Mouse (Mus musculus) intestine, embryonic 16.5 days (tissue): ENCODE measurements at regions not wholly inside any gene's neighbourhood (a gene's known extent, or its start where the extent isn't known, plus 50 kb on each side); places are given as distances from the start of the nearest gene placed in this dataset.
A peak's percentile ranks its signal among the peaks of the same experiment; 100 is the strongest.

Source experiments
- ATAC-seq: fragments of 200-750 bp; cut with Nextera tagmentation; 2 replicates; pipeline ENCODE4 v1.8.0; 2017; ENCODE audit warnings: moderate TSS enrichment, moderate library complexity
- H3K27ac ChIP-seq: fragments of 300-500 bp; sonication (generic); 2 replicates; pipeline ENCODE4 v1.5.1; 2014; ENCODE audit warnings: mild to moderate bottlenecking, low read length
- H3K27me3 ChIP-seq: fragments of 300-500 bp; sonication (generic); replicated peaks from 2 replicates; pipeline ENCODE4 v1.6.1; 2014; ENCODE audit warnings: low read length, control low read depth, mixed read lengths; ENCODE audit not compliant: control insufficient read depth, insufficient read depth
- H3K36me3 ChIP-seq: fragments of 300-500 bp; sonication (generic); 2 replicates; pipeline ENCODE4 v1.6.1; 2014; ENCODE audit warnings: low read length, control low read depth; ENCODE audit not compliant: control insufficient read depth, insufficient read depth
- H3K4me1 ChIP-seq: fragments of 300-500 bp; sonication (generic); 2 replicates; pipeline ENCODE4 v1.6.1; 2014; ENCODE audit warnings: low read length, control low read depth, mixed read lengths; ENCODE audit not compliant: control insufficient read depth, insufficient read depth
- H3K4me2 ChIP-seq: fragments of 300-500 bp; sonication (generic); 2 replicates; pipeline ENCODE4 v1.6.1; 2014; ENCODE audit warnings: low read depth, low read length, control low read depth
- H3K4me3 ChIP-seq: fragments of 300-500 bp; sonication (generic); 2 replicates; pipeline ENCODE4 v1.5.1; 2014; ENCODE audit warnings: mild to moderate bottlenecking, low read length
- H3K9ac ChIP-seq: fragments of 300-500 bp; sonication (generic); 2 replicates; pipeline ENCODE4 v1.6.1; 2014; ENCODE audit warnings: low read depth, low read length
- H3K9me3 ChIP-seq: fragments of 300-500 bp; sonication (generic); 2 replicates; pipeline ENCODE4 v1.6.1; 2016; ENCODE audit warnings: low read length, control low read depth; ENCODE audit not compliant: control insufficient read depth
- WGBS: fragments of 180-500 bp; shearing (Covaris S2); extraction: QIAGEN DNeasy Blood & Tissue Kit; methylation state at CpG from one replicate; pipeline ENCODE4 v1.1.7; 2014; 5-methylcytosine and 5-hydroxymethylcytosine counted together

DNA sequence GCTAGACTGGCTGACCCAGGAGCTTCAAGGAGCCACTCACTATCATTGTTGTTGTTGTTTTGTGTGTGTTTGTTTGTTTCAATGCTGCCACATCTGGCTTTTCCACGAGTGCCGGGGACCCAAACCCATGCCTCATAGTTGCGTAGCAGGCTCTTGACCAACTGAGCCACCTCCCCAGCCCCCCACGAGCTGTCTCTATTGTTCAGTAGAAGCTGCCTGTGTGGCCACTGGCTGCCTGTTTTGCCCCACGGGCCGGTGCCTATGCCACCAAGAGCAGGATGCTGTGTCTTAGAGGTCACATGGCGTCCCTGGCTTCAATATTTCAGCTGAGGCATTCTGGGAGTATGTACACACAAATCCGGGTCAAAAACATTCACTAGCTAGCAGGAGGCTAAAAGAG lies 75.4 kb upstream of the Maml3 start:
- H3K4me2 ChIP-seq, result no peak overlapping the region
- H3K9ac ChIP-seq, result peak overlapping the region; percentile 14; the same call in 1 of the 2 replicates
- peak overlapping the region; percentile 87 for H3K27ac ChIP-seq
- no peaks in the 10 kb centered on the region for H3K27me3 ChIP-seq
- no peaks in the 10 kb centered on the region for H3K36me3 ChIP-seq
- H3K9me3 ChIP-seq, result no peaks in the 10 kb centered on the region
- peaks cover 25% of the 10 kb centered on the region for H3K4me1 ChIP-seq
- ATAC-seq, result no peak; the same call in 1 of the 2 replicates
- no peak overlapping the region for H3K4me3 ChIP-seq
- WGBS, result 43% methylated on average over 8 of the region's 8 CpGs

DNA sequence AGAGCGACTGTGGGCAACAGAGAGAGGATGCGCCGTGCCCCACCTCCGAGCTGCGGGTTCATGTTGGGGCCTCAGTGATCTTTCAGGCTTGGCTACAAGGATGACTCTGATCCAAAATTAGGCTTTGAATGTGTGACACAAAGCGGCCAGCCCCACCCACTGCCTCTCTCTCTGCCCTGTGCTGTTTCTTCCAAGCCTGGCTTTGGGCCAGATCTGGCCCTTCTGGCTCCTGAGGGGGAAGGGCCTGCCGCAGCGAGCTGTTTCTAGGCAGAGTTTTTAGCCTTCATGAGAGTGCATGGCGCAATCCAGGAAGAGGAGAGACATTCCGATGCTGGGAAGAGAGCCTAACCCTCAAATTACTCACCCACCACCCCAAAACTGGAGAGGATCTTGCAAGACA lies 75.9 kb upstream of the Maml3 start:
- H3K4me1 ChIP-seq, result peaks cover 25% of the 10 kb centered on the region
- H3K4me3 ChIP-seq, result no peak overlapping the region
- no peak overlapping the region for H3K4me2 ChIP-seq
- H3K9ac ChIP-seq, result peak overlapping the region; percentile 44; the same call in 1 of the 2 replicates
- no peaks in the 10 kb centered on the region for H3K27me3 ChIP-seq
- no peaks in the 10 kb centered on the region for H3K9me3 ChIP-seq
- WGBS, result 27% methylated on average over 10 of the region's 10 CpGs
- ATAC-seq, result peak; percentile 84
- H3K36me3 ChIP-seq, result no peaks in the 10 kb centered on the region
- H3K27ac ChIP-seq, result peak overlapping the region; percentile 87

DNA sequence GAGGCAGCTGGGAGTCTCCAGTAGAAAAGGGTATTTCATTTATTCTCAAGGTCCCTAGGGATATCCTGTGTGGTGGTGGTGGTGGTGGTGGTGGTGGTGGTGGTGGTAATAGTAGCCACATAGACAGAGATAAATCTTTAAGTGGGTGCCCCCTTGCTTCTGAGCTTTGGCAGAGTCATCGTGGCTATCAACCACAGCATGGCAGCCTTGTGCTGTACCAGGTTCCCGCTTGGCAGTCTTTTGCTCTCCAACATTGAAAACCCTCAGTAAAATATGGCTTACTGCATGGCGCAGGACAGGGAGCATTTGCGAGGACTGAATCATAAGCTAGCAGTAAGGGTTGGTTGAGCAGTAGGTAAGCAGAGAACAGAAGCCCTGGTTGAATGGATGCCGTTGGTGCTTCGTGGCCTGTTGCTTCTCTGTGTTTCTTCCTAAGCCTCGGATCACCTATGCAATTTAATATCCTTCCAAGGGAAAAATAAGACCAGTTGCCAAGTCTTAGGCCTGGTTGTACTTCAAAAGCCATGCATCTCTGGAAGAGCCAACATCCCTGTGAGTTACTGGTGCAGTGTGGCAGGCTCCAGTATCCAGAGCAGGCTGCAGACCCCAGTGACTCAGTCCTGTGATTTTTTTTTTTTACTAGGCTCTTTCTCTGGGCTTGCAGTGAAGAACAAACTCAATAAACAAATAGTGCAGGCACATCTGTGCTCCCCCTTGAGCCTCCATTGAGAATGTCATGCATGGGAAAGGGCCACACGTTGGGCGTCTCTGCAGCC lies 76.6 kb upstream of the Maml3 start:
- H3K4me3 ChIP-seq, result no peak overlapping the region
- H3K4me2 ChIP-seq, result no peak overlapping the region
- 82% methylated on average over 9 of the region's 9 CpGs for WGBS
- no peaks in the 10 kb centered on the region for H3K27me3 ChIP-seq
- no peaks in the 10 kb centered on the region for H3K9me3 ChIP-seq
- H3K36me3 ChIP-seq, result no peaks in the 10 kb centered on the region
- no peak for ATAC-seq
- peak overlapping the region; percentile 87 for H3K27ac ChIP-seq
- H3K9ac ChIP-seq, result peak overlapping the region; percentile 44; the same call in 1 of the 2 replicates
- H3K4me1 ChIP-seq, result peaks cover 25% of the 10 kb centered on the region

DNA sequence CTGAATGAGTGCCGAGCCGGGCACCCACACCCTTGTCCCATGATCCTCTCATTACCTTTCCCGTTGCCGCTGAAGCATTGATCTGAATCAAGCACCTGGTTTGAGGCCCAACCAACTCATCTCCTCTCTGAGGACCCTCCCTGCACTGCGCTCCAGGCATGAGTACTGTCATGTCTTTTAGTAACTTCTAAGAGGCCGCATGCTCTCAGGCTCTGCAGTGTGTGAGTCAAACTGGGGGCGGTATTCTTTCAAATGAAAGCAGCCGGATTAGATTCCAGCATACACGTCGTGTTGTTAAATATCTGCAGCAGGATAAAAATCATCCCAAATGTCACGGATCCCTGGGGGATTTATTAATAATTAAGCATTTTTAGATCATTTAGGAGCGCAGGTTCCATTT lies 79.4 kb upstream of the Maml3 start:
- no peaks in the 10 kb centered on the region for H3K9me3 ChIP-seq
- H3K27ac ChIP-seq, result no peak overlapping the region
- no peak overlapping the region for H3K4me3 ChIP-seq
- H3K27me3 ChIP-seq, result no peaks in the 10 kb centered on the region
- no peak overlapping the region for H3K9ac ChIP-seq
- ATAC-seq, result no peak
- no peaks in the 10 kb centered on the region for H3K36me3 ChIP-seq
- no peak overlapping the region for H3K4me2 ChIP-seq
- H3K4me1 ChIP-seq, result peaks cover 23% of the 10 kb centered on the region
- 81% methylated on average over 12 of the region's 12 CpGs for WGBS

- Histone ChIP-seq H3K27me3 (no peaks in the 10 kb centered on the region), H3K36me3 (no peaks in the 10 kb centered on the region), H3K9me3 (no peaks in the 10 kb centered on the region), H3K4me2 (no peak overlapping the region), H3K27ac (no peak overlapping the region), H3K4me1 (peaks cover 13% of the 10 kb centered on the region), H3K9ac (no peak overlapping the region), H3K4me3 (no peak overlapping the region)
- 34% methylated on average over 2 of the region's 2 CpGs for WGBS
- no peak for ATAC-seq
Measured at GRCm38 (mm10) chr3:52185351-52185750, 80.5 kb upstream of the Maml3 start.

GRCm38 (mm10) chr3:52187401-52187801 lies 80.7 kb upstream of the Foxo1 start:
- peak; percentile 48 for ATAC-seq
- Histone ChIP-seq H3K4me2 (no peak overlapping the region), H3K4me3 (no peak overlapping the region), H3K36me3 (no peaks in the 10 kb centered on the region), H3K27ac (no peak overlapping the region), H3K9me3 (no peaks in the 10 kb centered on the region), H3K9ac (no peak overlapping the region), H3K4me1 (peaks cover 5% of the 10 kb centered on the region; the same call in 1 of the 2 replicates), H3K27me3 (no peaks in the 10 kb centered on the region)
- WGBS, result 52% methylated on average over 4 of the region's 4 CpGs

- H3K4me1 ChIP-seq, result peaks cover 5% of the 10 kb centered on the region; the same call in 1 of the 2 replicates
- H3K9me3 ChIP-seq, result no peaks in the 10 kb centered on the region
- WGBS, result 81% methylated on average over 6 of the region's 6 CpGs
- no peaks in the 10 kb centered on the region for H3K36me3 ChIP-seq
- no peaks in the 10 kb centered on the region for H3K27me3 ChIP-seq
- no peak for ATAC-seq
- H3K27ac ChIP-seq, result no peak overlapping the region
- no peak overlapping the region for H3K4me3 ChIP-seq
- no peak overlapping the region for H3K9ac ChIP-seq
- no peak overlapping the region for H3K4me2 ChIP-seq
Measured at GRCm38 (mm10) chr3:52188303-52188702, 79.8 kb upstream of the Foxo1 start.

- Histone ChIP-seq H3K4me1 (peaks cover 5% of the 10 kb centered on the region; the same call in 1 of the 2 replicates), H3K9ac (no peak overlapping the region), H3K27me3 (no peaks in the 10 kb centered on the region), H3K4me2 (no peak overlapping the region), H3K4me3 (no peak overlapping the region), H3K9me3 (no peaks in the 10 kb centered on the region), H3K36me3 (no peaks in the 10 kb centered on the region), H3K27ac (no peak overlapping the region)
- 87% methylated on average over 6 of the region's 6 CpGs for WGBS
- no peak for ATAC-seq
Measured at GRCm38 (mm10) chr3:52189016-52189415, 79.1 kb upstream of the Foxo1 start.

DNA sequence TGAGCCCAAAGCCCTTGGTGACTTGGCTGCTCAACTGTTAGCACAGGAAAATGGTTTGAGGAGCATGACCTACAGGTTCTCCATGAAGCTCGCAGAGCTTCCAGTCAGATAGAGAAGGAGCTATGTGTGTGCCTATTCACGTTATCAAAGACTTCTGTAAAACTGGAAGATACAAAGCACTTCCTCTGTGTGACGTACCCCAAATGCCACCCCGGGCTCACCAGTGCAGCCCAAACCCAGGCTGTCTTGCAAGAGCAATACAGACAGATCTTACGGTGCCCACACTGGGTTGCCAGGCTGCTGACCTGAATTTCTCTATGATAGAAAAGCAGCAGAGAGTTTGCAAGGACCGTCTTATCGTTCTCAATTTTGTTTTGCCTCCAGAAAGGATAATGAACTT lies 78.1 kb upstream of the Foxo1 start:
- peaks cover 5% of the 10 kb centered on the region; the same call in 1 of the 2 replicates for H3K4me1 ChIP-seq
- H3K9ac ChIP-seq, result no peak overlapping the region
- H3K4me3 ChIP-seq, result no peak overlapping the region
- H3K9me3 ChIP-seq, result no peaks in the 10 kb centered on the region
- no peak for ATAC-seq
- WGBS, result 88% methylated on average over 7 of the region's 7 CpGs
- no peaks in the 10 kb centered on the region for H3K27me3 ChIP-seq
- no peak overlapping the region for H3K4me2 ChIP-seq
- H3K27ac ChIP-seq, result no peak overlapping the region
- no peaks in the 10 kb centered on the region for H3K36me3 ChIP-seq

DNA sequence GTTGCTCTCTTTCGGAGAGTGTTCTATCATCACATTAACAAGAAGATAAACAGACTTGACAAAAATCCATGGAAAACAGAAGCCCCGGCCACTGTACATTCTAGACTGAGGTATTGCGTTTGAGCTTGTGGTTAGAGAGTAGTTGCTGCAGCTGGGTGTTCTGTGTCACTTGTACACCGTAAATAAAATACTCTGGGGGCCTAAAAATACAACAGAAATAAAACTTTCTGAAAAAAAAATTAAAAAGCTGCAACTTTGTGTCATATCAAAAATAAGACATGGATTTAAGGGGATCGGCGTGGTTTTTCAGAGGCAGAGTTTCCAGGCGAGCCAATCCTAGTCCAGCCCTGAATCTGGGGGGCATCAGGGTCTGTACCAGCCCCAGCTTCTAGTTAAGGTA lies 75.1 kb upstream of the Foxo1 start:
- no peak overlapping the region for H3K4me3 ChIP-seq
- H3K4me2 ChIP-seq, result no peak overlapping the region
- H3K27ac ChIP-seq, result no peak overlapping the region
- H3K36me3 ChIP-seq, result no peaks in the 10 kb centered on the region
- no peaks in the 10 kb centered on the region for H3K27me3 ChIP-seq
- H3K9ac ChIP-seq, result no peak overlapping the region
- no peak for ATAC-seq
- H3K4me1 ChIP-seq, result peaks cover 8% of the 10 kb centered on the region
- 66% methylated on average over 7 of the region's 7 CpGs for WGBS
- H3K9me3 ChIP-seq, result no peaks in the 10 kb centered on the region
